Mouse (Mus musculus): Measurements from ENCODE around the gene Nlk. TPM values are rescaled to one million over a fixed set of nuclear protein-coding genes. Genes with fewer than 3 reads are reported as not detected.
"Not testable (repeated sequence)": the region's sequence is repeated elsewhere in the genome, so short reads cannot be mapped to it uniquely, and the experiment has no call there.

The Nlk gene
- polyA plus RNA-seq, 1 experiment from 2014 or later, result 14.9 TPM

DNA sequence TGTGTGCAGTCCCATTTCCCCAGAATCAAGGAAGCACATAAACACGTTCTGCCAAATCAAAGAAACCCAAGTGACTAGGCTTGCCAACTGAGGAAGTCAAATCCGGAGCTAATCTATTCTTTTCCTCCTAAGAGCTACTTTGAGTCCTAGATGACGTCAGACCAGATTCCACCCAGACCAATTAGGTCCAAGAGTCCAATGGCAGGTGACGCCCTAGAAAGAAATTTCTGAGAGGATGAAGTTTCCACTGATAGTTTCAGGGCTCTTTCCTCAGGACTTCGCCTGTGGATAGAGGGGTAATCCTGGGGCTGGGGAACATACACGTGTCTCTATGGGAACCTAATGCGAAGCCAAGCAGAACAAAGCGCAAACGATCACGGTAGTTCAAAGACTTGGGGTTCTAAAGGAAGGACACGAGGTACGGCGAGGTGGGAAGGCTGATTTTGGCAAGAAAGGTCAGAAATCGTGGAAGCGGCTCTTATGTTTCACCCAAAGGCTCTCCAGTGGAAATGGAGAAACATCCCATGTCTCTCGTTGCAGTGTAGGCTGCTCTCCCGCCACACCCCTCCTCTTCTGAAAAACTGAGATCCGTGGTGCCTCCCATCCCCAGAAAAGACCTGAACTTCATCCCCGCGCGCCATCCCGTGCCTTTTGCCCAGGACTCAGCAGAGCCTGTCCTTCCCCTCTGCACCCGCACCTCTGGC, 161.6 kb downstream of the Nlk start:
- H3K4me2 ChIP-seq (ENCODE audit: low read length), result peak overlapping the region; percentile 81
- H3K27ac ChIP-seq (replicated peaks in 1 of 2; ENCODE audit: control insufficient read depth in 1 of 2, insufficient read depth in 1 of 2, low read depth in 2 of 2, low read length in 2 of 2), result peak overlapping the region; percentile 89 to 97
- WGBS, result under 1% methylated on average over 23 of the region's 23 CpGs
- H3K27me3 ChIP-seq (ENCODE audit: control insufficient read depth, insufficient read depth, low read length), result no peaks in the 10 kb centered on the region
- H3K36me3 ChIP-seq (ENCODE audit: control insufficient read depth, insufficient read depth, low read length), result peaks cover 37% of the 10 kb centered on the region
- H3K9me3 ChIP-seq (ENCODE audit: control insufficient read depth, low read length), result no peaks in the 10 kb centered on the region
- peak; percentile 34; the same call in 1 of the 2 replicates for ATAC-seq (ENCODE audit: insufficient number of reproducible peaks, insufficient read depth, low FRiP score, low read depth)
- H3K4me1 ChIP-seq (ENCODE audit: control insufficient read depth in 2 of 2, insufficient read depth in 2 of 2, low read length in 2 of 2), result peaks cover 10 to 25% of the 10 kb centered on the region in 2 experiments
- peak overlapping the region; percentile 86 for H3K9ac ChIP-seq (ENCODE audit: low read length)
- peak overlapping the region; percentile 83 to 87 for H3K4me3 ChIP-seq (ENCODE audit: control insufficient read depth in 1 of 2, insufficient read depth in 1 of 2, low read depth in 1 of 2, low read length in 2 of 2)

DNA sequence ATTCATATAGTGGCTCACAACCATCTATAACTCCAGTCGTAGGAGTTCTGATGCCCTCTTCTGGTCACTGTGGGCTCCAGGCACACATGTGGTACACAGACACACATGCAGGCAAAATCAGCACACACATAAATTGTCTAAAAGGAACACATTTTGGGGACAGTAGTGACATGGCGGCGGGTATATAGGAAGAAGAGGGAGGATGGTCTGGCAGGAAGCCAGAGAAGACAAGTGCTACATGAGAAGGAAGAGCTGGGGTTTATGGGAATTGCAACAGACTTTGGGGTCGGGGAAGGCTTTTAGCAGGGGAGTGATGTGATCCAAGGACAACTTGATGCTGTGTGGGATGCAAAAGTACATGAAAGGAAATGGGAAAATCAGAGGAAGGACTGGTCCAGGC, 162.7 kb downstream of the Nlk start:
- peak overlapping the region; percentile 86 for H3K9ac ChIP-seq (ENCODE audit: low read length)
- H3K4me1 ChIP-seq (ENCODE audit: control insufficient read depth in 2 of 2, insufficient read depth in 2 of 2, low read length in 2 of 2), result peaks cover 10 to 25% of the 10 kb centered on the region in 2 experiments
- WGBS, result 74% methylated on average over 4 of the region's 4 CpGs
- H3K9me3 ChIP-seq (ENCODE audit: control insufficient read depth, low read length), result no peaks in the 10 kb centered on the region
- peak overlapping the region in 1 of 2 experiments; percentile 89; a peak in 2 of 4 replicates for H3K27ac ChIP-seq (replicated peaks in 1 of 2; ENCODE audit: control insufficient read depth in 1 of 2, insufficient read depth in 1 of 2, low read depth in 2 of 2, low read length in 2 of 2)
- ATAC-seq (ENCODE audit: insufficient number of reproducible peaks, insufficient read depth, low FRiP score, low read depth), result no peak
- peak overlapping the region; percentile 81 for H3K4me2 ChIP-seq (ENCODE audit: low read length)
- peaks cover 37% of the 10 kb centered on the region for H3K36me3 ChIP-seq (ENCODE audit: control insufficient read depth, insufficient read depth, low read length)
- H3K27me3 ChIP-seq (ENCODE audit: control insufficient read depth, insufficient read depth, low read length), result no peaks in the 10 kb centered on the region
- H3K4me3 ChIP-seq (ENCODE audit: control insufficient read depth in 1 of 2, insufficient read depth in 1 of 2, low read depth in 1 of 2, low read length in 2 of 2), result peak overlapping the region in 1 of 2 experiments; percentile 83; a peak in 3 of 4 replicates

DNA sequence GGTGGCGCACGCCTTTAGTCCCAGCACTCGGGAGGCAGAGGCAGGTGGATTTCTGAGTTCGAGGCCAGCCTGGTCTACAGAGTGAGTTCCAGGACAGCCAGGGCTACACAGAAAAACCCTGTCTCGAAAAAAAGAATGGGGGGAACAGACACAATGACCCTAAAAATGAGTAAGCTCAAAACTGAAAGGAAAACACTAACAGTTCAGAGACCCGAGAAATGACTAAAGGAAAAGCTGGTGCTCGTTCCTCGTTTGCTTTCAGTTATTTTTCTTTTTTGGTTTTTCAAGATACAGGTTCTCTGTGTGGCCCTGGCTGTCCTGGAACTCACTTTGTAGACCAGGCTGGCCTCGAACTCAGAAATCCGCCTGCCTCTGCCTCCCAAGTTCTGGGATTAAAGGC, 165.7 kb downstream of the Nlk start:
- not testable (repeated sequence) for ATAC-seq (ENCODE audit: insufficient number of reproducible peaks, insufficient read depth, low FRiP score, low read depth); H3K27me3 ChIP-seq (ENCODE audit: control insufficient read depth, insufficient read depth, low read length); H3K9me3 ChIP-seq (ENCODE audit: control insufficient read depth, low read length); H3K4me2 ChIP-seq (ENCODE audit: low read length); H3K4me3 ChIP-seq (ENCODE audit: control insufficient read depth in 1 of 2, insufficient read depth in 1 of 2, low read depth in 1 of 2, low read length in 2 of 2); H3K9ac ChIP-seq (ENCODE audit: low read length)
- peaks cover 4 to 13% of the 10 kb centered on the region in 2 experiments for H3K4me1 ChIP-seq (ENCODE audit: control insufficient read depth in 2 of 2, insufficient read depth in 2 of 2, low read length in 2 of 2)
- peak overlapping the region; percentile 47 to 78; a peak in 3 of 4 replicates for H3K27ac ChIP-seq (replicated peaks in 1 of 2; ENCODE audit: control insufficient read depth in 1 of 2, insufficient read depth in 1 of 2, low read depth in 2 of 2, low read length in 2 of 2)
- 80% methylated on average over 10 of the region's 10 CpGs for WGBS
- H3K36me3 ChIP-seq (ENCODE audit: control insufficient read depth, insufficient read depth, low read length), result peaks cover 52% of the 10 kb centered on the region

DNA sequence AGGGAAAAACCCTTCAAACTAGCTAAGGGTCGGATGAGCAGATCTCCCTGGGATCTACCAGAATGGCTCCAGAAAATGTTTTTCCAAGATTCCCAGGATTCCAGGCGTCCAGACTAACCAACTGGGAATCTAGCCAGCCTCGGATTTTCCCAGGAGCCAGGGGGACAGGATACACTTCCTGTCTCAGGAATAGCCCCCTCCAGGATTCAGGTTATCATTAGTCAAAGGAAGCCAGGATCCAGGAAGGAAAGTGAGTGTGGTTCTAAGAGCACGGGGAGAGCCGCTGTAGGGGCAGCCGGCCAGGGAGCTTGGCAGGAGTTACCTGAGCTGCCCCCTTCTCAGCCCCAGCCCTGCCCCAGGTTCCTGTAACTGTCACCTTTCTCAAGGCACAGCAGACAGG, 166.1 kb downstream of the Nlk start:
- peaks cover 57% of the 10 kb centered on the region for H3K36me3 ChIP-seq (ENCODE audit: control insufficient read depth, insufficient read depth, low read length)
- H3K27ac ChIP-seq (replicated peaks in 1 of 2; ENCODE audit: control insufficient read depth in 1 of 2, insufficient read depth in 1 of 2, low read depth in 2 of 2, low read length in 2 of 2), result peak overlapping the region; percentile 74 to 78
- H3K4me1 ChIP-seq (ENCODE audit: control insufficient read depth in 2 of 2, insufficient read depth in 2 of 2, low read length in 2 of 2), result peaks cover 4 to 13% of the 10 kb centered on the region in 2 experiments
- H3K9me3 ChIP-seq (ENCODE audit: control insufficient read depth, low read length), result no peaks in the 10 kb centered on the region
- H3K4me2 ChIP-seq (ENCODE audit: low read length), result peak overlapping the region; percentile 7; the same call in 1 of the 2 replicates
- ATAC-seq (ENCODE audit: insufficient number of reproducible peaks, insufficient read depth, low FRiP score, low read depth), result 0 out of 2 replicates have a peak, but pooled peaks have one; percentile 25
- H3K9ac ChIP-seq (ENCODE audit: low read length), result no peak overlapping the region
- H3K27me3 ChIP-seq (ENCODE audit: control insufficient read depth, insufficient read depth, low read length), result no peaks in the 10 kb centered on the region
- 53% methylated on average over 6 of the region's 6 CpGs for WGBS
- no peak overlapping the region for H3K4me3 ChIP-seq (ENCODE audit: control insufficient read depth in 1 of 2, insufficient read depth in 1 of 2, low read depth in 1 of 2, low read length in 2 of 2)

DNA sequence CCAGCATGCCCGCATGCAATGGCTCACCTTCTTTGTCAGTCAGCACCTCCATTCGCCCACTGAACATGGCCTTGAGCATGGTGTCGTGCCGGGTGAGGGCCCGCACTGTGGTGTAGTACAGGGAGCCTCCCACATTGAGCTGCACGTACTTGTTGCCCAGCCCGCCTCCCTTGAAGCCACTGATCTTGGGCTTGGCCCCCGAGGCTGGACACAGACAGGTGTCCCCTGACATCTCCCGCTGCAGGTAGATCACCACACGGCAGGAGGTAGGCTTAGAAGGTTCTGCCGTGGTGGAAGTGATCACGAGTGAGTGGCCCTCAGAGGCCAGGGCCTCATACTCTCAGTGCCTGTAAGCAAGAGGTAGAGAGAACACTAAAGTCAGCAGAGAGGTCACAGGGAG, 167.2 kb downstream of the Nlk start:
- Histone ChIP-seq H3K36me3 (ENCODE audit: control insufficient read depth, insufficient read depth, low read length) (peaks cover 67% of the 10 kb centered on the region), H3K9me3 (ENCODE audit: control insufficient read depth, low read length) (no peaks in the 10 kb centered on the region), H3K4me1 (ENCODE audit: control insufficient read depth in 2 of 2, insufficient read depth in 2 of 2, low read length in 2 of 2) (peaks cover 4 to 10% of the 10 kb centered on the region in 2 experiments; a peak in 3 of 4 replicates), H3K9ac (ENCODE audit: low read length) (no peak overlapping the region), H3K27me3 (ENCODE audit: control insufficient read depth, insufficient read depth, low read length) (no peaks in the 10 kb centered on the region), H3K4me2 (ENCODE audit: low read length) (no peak overlapping the region; the same call in 1 of the 2 replicates), H3K27ac (replicated peaks in 1 of 2; ENCODE audit: control insufficient read depth in 1 of 2, insufficient read depth in 1 of 2, low read depth in 2 of 2, low read length in 2 of 2) (peak overlapping the region; percentile 74 to 78; a peak in 2 of 4 replicates), H3K4me3 (ENCODE audit: control insufficient read depth in 1 of 2, insufficient read depth in 1 of 2, low read depth in 1 of 2, low read length in 2 of 2) (no peak overlapping the region)
- ATAC-seq (ENCODE audit: insufficient number of reproducible peaks, insufficient read depth, low FRiP score, low read depth), result no peak
- 83% methylated on average over 12 of the region's 12 CpGs for WGBS

DNA sequence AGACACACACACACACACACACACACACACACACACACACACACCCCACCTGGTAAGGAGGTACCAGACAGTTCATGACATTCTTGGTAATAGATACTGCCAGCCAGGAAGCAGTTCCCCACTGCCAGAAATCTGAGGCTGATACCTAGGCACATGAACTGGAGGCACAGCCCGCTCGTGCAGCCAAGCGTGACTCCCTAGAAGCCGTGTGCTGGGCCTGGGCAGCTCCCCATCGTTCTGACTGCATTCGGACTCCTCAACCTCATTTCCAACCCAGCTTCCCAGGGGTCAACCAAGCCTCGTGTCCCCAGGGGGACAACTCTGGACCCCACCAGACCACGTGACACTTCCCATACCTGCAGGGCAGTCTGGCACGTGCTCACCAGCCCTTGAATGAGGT, 168.5 kb downstream of the Nlk start:
- Histone ChIP-seq H3K27ac (replicated peaks in 1 of 2; ENCODE audit: control insufficient read depth in 1 of 2, insufficient read depth in 1 of 2, low read depth in 2 of 2, low read length in 2 of 2) (no peak overlapping the region), H3K27me3 (ENCODE audit: control insufficient read depth, insufficient read depth, low read length) (no peaks in the 10 kb centered on the region), H3K9ac (ENCODE audit: low read length) (no peak overlapping the region), H3K4me3 (ENCODE audit: control insufficient read depth in 1 of 2, insufficient read depth in 1 of 2, low read depth in 1 of 2, low read length in 2 of 2) (no peak overlapping the region), H3K4me2 (ENCODE audit: low read length) (no peak overlapping the region), H3K9me3 (ENCODE audit: control insufficient read depth, low read length) (no peaks in the 10 kb centered on the region), H3K4me1 (ENCODE audit: control insufficient read depth in 2 of 2, insufficient read depth in 2 of 2, low read length in 2 of 2) (peaks cover 2 to 3% of the 10 kb centered on the region in 2 experiments; a peak in 2 of 4 replicates), H3K36me3 (ENCODE audit: control insufficient read depth, insufficient read depth, low read length) (peaks cover 76% of the 10 kb centered on the region)
- 88% methylated on average over 9 of the region's 9 CpGs for WGBS
- ATAC-seq (ENCODE audit: insufficient number of reproducible peaks, insufficient read depth, low FRiP score, low read depth), result no peak

DNA sequence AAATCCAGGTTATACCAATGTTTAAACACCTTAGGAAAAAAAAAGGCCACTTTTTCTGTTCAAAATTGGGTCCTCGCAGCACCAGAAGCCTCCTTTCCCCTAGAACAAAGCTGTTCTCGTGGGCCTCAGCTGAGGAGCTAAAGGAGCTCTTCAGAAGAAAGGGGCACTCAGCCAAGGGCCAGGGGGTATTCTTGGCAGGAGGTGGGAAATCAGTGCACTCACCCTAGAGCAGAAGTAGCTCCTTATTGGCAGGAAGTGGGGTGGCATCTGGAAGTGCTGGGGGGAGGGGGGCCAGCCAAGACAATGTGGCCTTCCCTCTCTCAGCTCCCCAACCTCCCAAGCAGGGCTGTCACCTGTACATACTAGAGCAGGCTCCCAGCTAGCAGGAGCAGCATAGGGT, 172.3 kb downstream of the Nlk start:
- H3K27ac ChIP-seq (replicated peaks in 1 of 2; ENCODE audit: control insufficient read depth in 1 of 2, insufficient read depth in 1 of 2, low read depth in 2 of 2, low read length in 2 of 2), result no peak overlapping the region
- H3K4me1 ChIP-seq (ENCODE audit: control insufficient read depth in 2 of 2, insufficient read depth in 2 of 2, low read length in 2 of 2), result no peaks in the 10 kb centered on the region
- no peaks in the 10 kb centered on the region for H3K27me3 ChIP-seq (ENCODE audit: control insufficient read depth, insufficient read depth, low read length)
- H3K9ac ChIP-seq (ENCODE audit: low read length), result no peak overlapping the region
- peaks cover 99% of the 10 kb centered on the region for H3K36me3 ChIP-seq (ENCODE audit: control insufficient read depth, insufficient read depth, low read length)
- H3K4me2 ChIP-seq (ENCODE audit: low read length), result no peak overlapping the region
- 84% methylated on average over 2 of the region's 2 CpGs for WGBS
- no peak overlapping the region for H3K4me3 ChIP-seq (ENCODE audit: control insufficient read depth in 1 of 2, insufficient read depth in 1 of 2, low read depth in 1 of 2, low read length in 2 of 2)
- no peaks in the 10 kb centered on the region for H3K9me3 ChIP-seq (ENCODE audit: control insufficient read depth, low read length)
- ATAC-seq (ENCODE audit: insufficient number of reproducible peaks, insufficient read depth, low FRiP score, low read depth), result no peak

Measured in heart, embryonic 14.5 days (tissue).